Mouse (Mus musculus) hindbrain, embryonic 14.5 days (tissue): ENCODE measurements around the gene Wnt1. TPM values are rescaled to one million over a fixed set of nuclear protein-coding genes. Genes with fewer than 3 reads are reported as not detected.

Source experiments
- ATAC-seq: fragments of 200-750 bp; cut with Nextera tagmentation; 2 replicates; pipeline ENCODE4 v1.8.0; 2017; ENCODE audit warnings: moderate number of reproducible peaks, mild to moderate bottlenecking, moderate TSS enrichment, moderate library complexity; ENCODE audit not compliant: low FRiP score
- DNase-seq: peaks from one replicate; pipeline ENCODE4 v3.0.0-alpha.2; 2015; ENCODE audit warnings: low spot score
- H3K27ac ChIP-seq: fragments of 300-500 bp; sonication (generic); 2 replicates; pipeline ENCODE4 v1.5.1; 2014; ENCODE audit warnings: mild to moderate bottlenecking, moderate library complexity
- H3K27me3 ChIP-seq: fragments of 300-500 bp; sonication (generic); 2 replicates; pipeline ENCODE4 v1.6.1; 2014; ENCODE audit warnings: mild to moderate bottlenecking, low read length, mixed read lengths; ENCODE audit not compliant: control insufficient read depth, insufficient read depth
- H3K36me3 ChIP-seq: fragments of 300-500 bp; sonication (generic); replicated peaks from 2 replicates; pipeline ENCODE4 v1.6.1; 2014; ENCODE audit not compliant: control insufficient read depth, insufficient read depth
- H3K4me1 ChIP-seq: fragments of 300-500 bp; sonication (generic); replicated peaks from 2 replicates; pipeline ENCODE4 v1.6.1; 2014; ENCODE audit warnings: antibody characterized with exemption, low read length, mixed read lengths; ENCODE audit not compliant: control insufficient read depth, insufficient read depth
- H3K4me2 ChIP-seq: fragments of 300-500 bp; sonication (generic); replicated peaks from 2 replicates; pipeline ENCODE4 v1.6.1; 2014; ENCODE audit warnings: mild to moderate bottlenecking, moderate library complexity
- H3K4me3 ChIP-seq: fragments of 300-500 bp; sonication (generic); replicated peaks from 2 replicates; pipeline ENCODE4 v1.5.1; 2014; ENCODE audit warnings: mild to moderate bottlenecking, low read length
- H3K9ac ChIP-seq: fragments of 300-500 bp; sonication (generic); 2 replicates; pipeline ENCODE4 v1.6.1; 2014
- H3K9me3 ChIP-seq: fragments of 300-500 bp; sonication (generic); 2 replicates; pipeline ENCODE4 v1.6.1; 2016; ENCODE audit warnings: low read length; ENCODE audit not compliant: control insufficient read depth
- WGBS: fragments of 180-500 bp; shearing (Covaris S2); extraction: QIAGEN DNeasy Blood & Tissue Kit; methylation state at CpG from one replicate; pipeline ENCODE4 v1.1.7; 2014; 5-methylcytosine and 5-hydroxymethylcytosine counted together
- polyA plus RNA-seq: library from polyadenylated mRNA; unstranded; fragments of >200 nt; fragmentation: Nextera tagmentation; extraction: Ambion mirVana; gene quantifications from 2 replicates; pipeline ENCODE4 v1.2.1, GENCODE M21; 2014

Wnt1 gene
- polyA plus RNA-seq, 1 experiment from 2014 or later: 2.1 TPM

- H3K27me3 ChIP-seq: peaks cover 98% of the 10 kb centered on the region
- H3K9ac ChIP-seq: no peak overlapping the region
- WGBS: 2% methylated on average over 28 of the region's 28 CpGs
- ATAC-seq: peak; percentile 91
- 0 out of 2 replicates have a peak overlapping the region, but pooled peaks have one; percentile 17 for H3K4me2 ChIP-seq
- peak; percentile 59 for DNase-seq
- no peaks in the 10 kb centered on the region for H3K9me3 ChIP-seq
- H3K27ac ChIP-seq: no peak overlapping the region
- no peaks in the 10 kb centered on the region for H3K36me3 ChIP-seq
- peaks cover 8% of the 10 kb centered on the region for H3K4me1 ChIP-seq
- H3K4me3 ChIP-seq: no peak overlapping the region
Measured at GRCm38 (mm10) chr15:98797835-98798492, 8.3 kb downstream of the Wnt1 start.

GRCm38 (mm10) chr15:98798903-98799302 lies 9.2 kb downstream of the Wnt1 start:
- H3K4me1 ChIP-seq: peaks cover 8% of the 10 kb centered on the region
- no peak overlapping the region for H3K9ac ChIP-seq
- H3K9me3 ChIP-seq: no peaks in the 10 kb centered on the region
- H3K4me2 ChIP-seq: no peak overlapping the region
- WGBS: 46% methylated on average over 3 of the region's 3 CpGs
- DNase-seq: no peak
- ATAC-seq: no peak
- peaks cover 98% of the 10 kb centered on the region for H3K27me3 ChIP-seq
- no peak overlapping the region for H3K4me3 ChIP-seq
- H3K27ac ChIP-seq: no peak overlapping the region
- H3K36me3 ChIP-seq: no peaks in the 10 kb centered on the region

DNA sequence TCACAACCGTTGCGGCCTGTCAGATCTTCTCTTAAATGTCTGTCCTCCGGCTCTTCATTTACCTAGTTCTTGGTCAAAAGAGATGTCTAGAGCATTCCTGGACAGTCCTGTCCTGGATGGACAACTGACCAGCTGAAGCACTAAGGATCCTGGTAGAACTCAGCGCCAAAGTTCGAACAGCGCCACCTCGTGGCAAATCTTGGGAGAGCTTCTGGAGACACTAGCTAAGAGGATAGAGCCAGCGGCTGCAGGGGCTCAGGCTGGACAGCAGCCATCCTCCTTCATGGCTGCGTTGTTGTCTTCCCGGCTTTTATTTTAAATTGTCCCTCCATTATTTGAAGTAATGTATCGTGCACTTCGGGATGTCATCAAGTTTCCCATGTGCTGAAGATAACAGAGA lies 9.7 kb downstream of the Wnt1 start:
- DNase-seq (peak; percentile 88), ATAC-seq (no peak)
- Histone ChIP-seq H3K9ac (no peak overlapping the region), H3K27ac (no peak overlapping the region), H3K27me3 (peaks cover 97% of the 10 kb centered on the region), H3K9me3 (no peaks in the 10 kb centered on the region), H3K4me2 (no peak overlapping the region), H3K4me1 (peaks cover 8% of the 10 kb centered on the region), H3K4me3 (no peak overlapping the region), H3K36me3 (no peaks in the 10 kb centered on the region)
- WGBS: 11% methylated on average over 12 of the region's 12 CpGs

- H3K9me3 ChIP-seq: no peaks in the 10 kb centered on the region
- DNase-seq: no peak
- no peak for ATAC-seq
- no peak overlapping the region for H3K27ac ChIP-seq
- H3K9ac ChIP-seq: no peak overlapping the region
- H3K4me1 ChIP-seq: peaks cover 19% of the 10 kb centered on the region
- peaks cover 99% of the 10 kb centered on the region for H3K27me3 ChIP-seq
- no peak overlapping the region for H3K4me2 ChIP-seq
- no peak overlapping the region for H3K4me3 ChIP-seq
- H3K36me3 ChIP-seq: no peaks in the 10 kb centered on the region
- WGBS: 4% methylated on average over 8 of the region's 8 CpGs
Measured at GRCm38 (mm10) chr15:98802926-98803325, 13.3 kb downstream of the Wnt1 start.

GRCm38 (mm10) chr15:98804054-98804453 lies 14.4 kb downstream of the Wnt1 start:
- peak; percentile 87 for DNase-seq
- Histone ChIP-seq H3K27me3 (peaks cover 99% of the 10 kb centered on the region), H3K9me3 (no peaks in the 10 kb centered on the region), H3K4me1 (peaks cover 29% of the 10 kb centered on the region), H3K9ac (no peak overlapping the region), H3K4me2 (peak overlapping the region; percentile 41), H3K27ac (no peak overlapping the region), H3K36me3 (no peaks in the 10 kb centered on the region), H3K4me3 (no peak overlapping the region)
- 1% methylated on average over 32 of the region's 32 CpGs for WGBS
- peak; percentile 54; the same call in 1 of the 2 replicates for ATAC-seq

- H3K27ac ChIP-seq: no peak overlapping the region
- DNase-seq (peak; percentile 71), ATAC-seq (peak; percentile 54)
- no peaks in the 10 kb centered on the region for H3K36me3 ChIP-seq
- no peaks in the 10 kb centered on the region for H3K9me3 ChIP-seq
- peaks cover 99% of the 10 kb centered on the region for H3K27me3 ChIP-seq
- H3K9ac ChIP-seq: peak overlapping the region; percentile 61
- peak overlapping the region; percentile 79 for H3K4me2 ChIP-seq
- H3K4me1 ChIP-seq: peaks cover 29% of the 10 kb centered on the region
- H3K4me3 ChIP-seq: peak overlapping the region; percentile 38
- WGBS: under 1% methylated on average over 64 of the region's 64 CpGs
Measured at GRCm38 (mm10) chr15:98805324-98806040, 15.8 kb downstream of the Wnt1 start.

DNA sequence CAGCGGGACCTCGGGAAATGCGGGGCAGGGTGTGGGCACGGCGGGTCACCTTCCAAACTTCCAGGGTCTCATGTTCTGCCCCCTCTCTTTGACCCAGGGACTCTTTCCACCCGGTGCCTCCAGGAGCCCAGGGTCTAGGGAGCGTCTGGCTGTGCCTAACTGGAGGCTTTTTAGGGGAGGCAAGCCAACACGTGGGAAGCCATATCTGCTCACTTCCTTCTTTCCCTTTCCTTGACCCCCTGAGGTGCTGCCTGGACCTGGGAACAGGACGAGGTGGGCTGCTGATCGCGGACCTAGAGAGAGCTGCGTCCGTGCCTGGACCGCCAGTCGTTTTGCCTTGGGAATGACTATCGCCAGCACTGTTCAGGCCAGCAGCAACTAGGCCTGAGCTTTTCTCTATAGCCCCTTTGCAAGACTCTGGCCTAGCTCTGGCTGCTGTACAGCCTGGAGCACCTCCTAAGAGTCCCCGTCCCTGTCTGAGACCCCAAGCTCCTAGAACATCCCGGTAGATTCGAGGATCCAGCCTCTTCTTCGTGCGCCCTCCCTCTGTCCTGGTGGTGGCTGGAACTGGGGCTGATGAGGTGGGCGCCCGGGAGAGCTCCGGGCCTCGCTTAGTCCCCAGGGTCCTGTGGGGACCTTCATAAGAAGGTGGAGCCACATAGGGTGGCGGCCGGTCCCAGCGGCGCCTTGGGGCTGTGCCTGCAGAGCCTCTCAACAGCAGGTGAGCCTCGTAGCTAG lies 16.6 kb downstream of the Wnt1 start:
- Histone ChIP-seq H3K4me1 (peaks cover 29% of the 10 kb centered on the region), H3K9me3 (no peaks in the 10 kb centered on the region), H3K36me3 (no peaks in the 10 kb centered on the region), H3K27ac (no peak overlapping the region), H3K4me2 (peak overlapping the region; percentile 79), H3K27me3 (peaks cover 97% of the 10 kb centered on the region), H3K9ac (peak overlapping the region; percentile 28; the same call in 1 of the 2 replicates), H3K4me3 (peak overlapping the region; percentile 44)
- DNase-seq (no peak), ATAC-seq (no peak)
- whole genome bisulfite sequencing: 3% methylated on average over 30 of the region's 30 CpGs

DNA sequence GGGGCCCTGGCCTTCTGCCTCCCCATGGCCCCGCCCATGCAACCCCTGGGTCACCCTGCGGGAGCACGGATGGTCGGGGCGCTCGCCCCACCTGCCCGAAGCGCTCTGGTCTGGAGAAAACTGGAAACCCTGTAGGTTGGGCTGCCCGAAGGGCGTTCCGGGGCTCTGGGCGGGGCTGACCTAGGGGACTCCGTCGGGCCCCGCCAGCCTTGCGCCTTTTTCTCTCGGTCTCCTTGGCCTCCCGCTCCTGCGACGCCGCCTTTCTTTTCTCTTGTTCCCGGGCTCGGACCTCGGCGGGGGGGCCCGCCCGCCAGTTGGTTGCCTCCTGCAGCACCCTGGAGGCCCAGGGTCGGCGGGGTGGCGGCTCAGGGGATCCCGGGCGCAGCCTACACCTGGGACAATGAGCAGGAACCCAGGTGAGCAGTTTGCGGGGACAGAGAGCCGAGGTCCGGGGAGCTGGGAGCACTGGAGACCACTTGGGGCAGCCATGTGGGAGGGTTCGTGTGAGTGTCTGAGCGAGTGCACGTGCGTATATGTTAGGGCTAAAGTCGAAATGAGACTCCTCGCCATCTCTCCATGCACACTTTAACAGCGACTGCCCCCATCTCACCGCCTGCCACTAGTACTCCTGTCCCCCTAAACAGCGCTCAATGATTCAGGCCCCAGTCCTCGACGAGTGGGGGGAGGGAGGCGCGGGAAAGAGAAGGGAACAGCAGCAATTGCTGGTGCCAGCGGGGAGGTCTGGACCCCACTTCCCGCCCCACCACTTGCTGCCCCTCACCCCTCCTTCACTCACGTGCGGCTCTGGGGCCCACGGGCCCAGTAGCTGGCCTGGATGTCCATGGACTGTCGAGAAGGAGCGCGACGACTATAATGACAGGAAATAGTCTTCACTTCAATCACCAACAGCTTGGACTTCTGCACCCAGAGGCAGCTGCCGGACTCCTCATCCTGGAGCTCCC lies 17.4 kb downstream of the Wnt1 start:
- DNase-seq: no peak
- ATAC-seq: no peak
- under 1% methylated on average over 57 of the region's 58 CpGs for WGBS

More for the DNA sequence above, 17.4 kb downstream of the Wnt1 start:
- H3K9ac ChIP-seq: 0 out of 2 replicates have a peak overlapping the region, but pooled peaks have one; percentile 28
- peak overlapping the region; percentile 44 for H3K4me3 ChIP-seq
- peaks cover 29% of the 10 kb centered on the region for H3K4me1 ChIP-seq
- H3K4me2 ChIP-seq: peak overlapping the region; percentile 79
- no peak overlapping the region for H3K27ac ChIP-seq
- peaks cover 4% of the 10 kb centered on the region; the same call in 1 of the 2 replicates for H3K36me3 ChIP-seq
- H3K9me3 ChIP-seq: no peaks in the 10 kb centered on the region
- H3K27me3 ChIP-seq: peaks cover 88% of the 10 kb centered on the region
